Mouse (Mus musculus): Measurements from ENCODE around the gene Flrt1.

GRCm38 (mm10) chr19:7084734-7085133 is 20.8 kb downstream of the Flrt1 start:
- TF ChIP-seq POLR2A (IDR thresholded peaks at IDR 0.05; ENCODE audit: borderline replicate concordance, insufficient read depth, low read length) (no peak), CTCF (IDR thresholded peaks at IDR 0.05; ENCODE audit: borderline replicate concordance, insufficient read depth, low read depth, low read length) (no peak)

All from cerebellum, adult 2 months (tissue).